Mouse (Mus musculus): ENCODE data around the gene Slc40a1.

Gene Slc40a1

DNA sequence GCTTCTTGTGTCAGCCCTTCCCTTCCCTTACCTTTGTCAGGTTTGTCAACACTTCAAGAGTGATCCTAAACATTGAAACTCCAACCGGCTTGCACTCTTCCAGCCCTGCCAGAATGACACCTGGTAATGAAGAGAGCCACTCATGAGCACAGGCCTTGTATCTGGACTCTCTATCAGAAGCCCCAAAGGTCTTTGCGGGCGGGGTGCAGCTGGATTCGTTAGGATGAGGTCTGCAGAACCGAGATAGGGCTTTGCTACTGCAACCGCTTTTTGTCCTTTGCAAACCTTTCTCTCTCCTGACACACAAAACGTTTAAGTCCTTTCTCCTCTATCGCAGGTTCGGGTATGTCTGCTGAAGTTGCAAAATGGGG lies at the start of gene Slc40a1:
Gene Slc40a1, minus strand, starts transcription at position 131 of the 371 bp plus-strand sequence.
- in situ Hi-C loops (cut with MboI, MseI) = no loop called here

DNA sequence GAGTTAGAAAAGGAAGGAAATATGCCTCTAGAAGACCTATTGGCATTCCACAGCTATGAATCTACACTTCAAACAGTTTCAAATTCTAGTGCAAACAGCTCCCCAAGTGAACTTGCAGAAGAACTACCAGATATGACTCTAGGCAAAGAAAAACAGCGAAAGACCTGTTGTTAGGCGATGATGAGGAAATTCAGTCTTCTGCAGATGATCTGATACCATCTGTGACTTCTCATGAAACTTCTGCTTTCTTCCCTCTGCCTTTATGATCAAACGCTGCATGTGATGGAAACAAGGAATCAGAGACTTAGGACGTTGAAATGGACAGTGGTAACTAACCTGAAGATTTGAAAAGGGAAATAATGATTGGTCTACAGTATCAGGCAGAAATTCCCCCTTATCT lies 45.0 kb upstream of the Slc40a1 start:
- in situ Hi-C loops (cut with MboI, MseI) = no loop called here

- in situ Hi-C loops (cut with MboI, MseI) = no loop called here
Measured at GRCm38 (mm10) chr1:45948988-45949387, 22.7 kb upstream of the Slc40a1 start.

- in situ Hi-C loops (cut with MboI, MseI) = no loop called here
Measured at GRCm38 (mm10) chr1:45947843-45948242, 21.5 kb upstream of the Slc40a1 start.

DNA sequence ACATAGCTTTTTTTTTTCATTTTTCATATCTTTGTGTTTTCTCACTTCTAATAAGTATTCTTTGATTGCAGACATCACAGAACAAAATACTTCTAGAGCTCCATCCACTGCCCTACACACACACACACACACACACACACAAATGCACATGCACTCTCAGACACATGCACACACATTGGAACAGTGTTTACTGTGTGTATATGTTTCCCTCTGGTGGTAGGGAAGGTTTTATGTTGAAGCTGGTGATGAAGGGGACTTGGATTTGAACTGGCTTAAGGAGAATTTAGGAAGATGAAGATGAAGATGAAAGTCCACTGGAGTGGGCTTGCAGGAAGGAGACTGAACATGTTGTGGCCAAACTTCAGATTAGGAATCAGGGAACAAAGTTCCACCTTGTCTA lies 4.8 kb upstream of the Slc40a1 start:
- in situ Hi-C loops (cut with MboI, MseI) = no loop called here

GRCm38 (mm10) chr1:45926911-45927310 lies 588 bp upstream of the Slc40a1 start:
- in situ Hi-C loops (cut with MboI, MseI) = no loop called here

DNA sequence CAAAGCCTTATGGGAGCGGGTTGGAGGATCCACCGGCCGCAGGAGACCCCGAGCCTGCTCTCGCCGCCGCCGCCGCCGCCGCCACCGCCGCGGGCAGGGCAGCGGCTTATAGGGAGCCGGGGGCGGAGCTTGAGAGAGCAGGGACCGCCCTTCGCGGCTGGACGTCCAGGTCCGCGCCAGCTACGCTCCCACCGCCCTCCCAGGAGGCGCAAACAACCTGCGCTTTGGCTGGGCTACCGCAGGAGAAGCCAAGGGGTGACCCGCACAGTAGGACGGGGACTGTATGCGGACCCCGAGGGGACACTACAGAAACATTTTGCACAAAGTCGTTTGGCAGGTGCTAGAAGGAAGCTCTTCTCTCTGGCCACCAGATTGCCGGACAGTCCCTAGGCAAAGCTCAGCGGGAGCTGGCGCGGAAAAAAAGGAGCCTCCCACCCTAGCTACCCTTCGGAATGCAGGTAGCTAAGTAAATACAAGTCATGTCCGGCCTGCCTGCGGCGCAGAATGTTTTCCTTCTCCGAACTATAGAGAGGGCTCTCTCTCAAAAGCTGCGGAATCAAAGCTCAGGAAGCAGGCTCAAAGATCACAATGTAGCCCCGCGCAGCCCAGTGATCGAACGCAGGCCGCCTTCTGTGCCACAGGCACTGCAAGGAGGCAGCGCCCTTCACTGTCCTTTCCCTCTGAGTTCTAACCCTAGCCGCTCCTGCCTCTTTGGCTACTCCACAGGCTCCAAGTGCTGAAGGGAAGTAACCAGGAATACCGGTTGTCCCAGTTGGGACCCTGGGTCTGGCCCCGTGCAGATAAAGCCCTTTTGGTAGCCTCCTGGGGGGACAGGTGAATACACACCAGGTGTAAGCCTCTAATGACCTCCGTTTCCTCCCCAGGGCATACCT lies 577 bp downstream of the Slc40a1 start:
- in situ Hi-C loops (cut with MboI, MseI) = no loop called here

DNA sequence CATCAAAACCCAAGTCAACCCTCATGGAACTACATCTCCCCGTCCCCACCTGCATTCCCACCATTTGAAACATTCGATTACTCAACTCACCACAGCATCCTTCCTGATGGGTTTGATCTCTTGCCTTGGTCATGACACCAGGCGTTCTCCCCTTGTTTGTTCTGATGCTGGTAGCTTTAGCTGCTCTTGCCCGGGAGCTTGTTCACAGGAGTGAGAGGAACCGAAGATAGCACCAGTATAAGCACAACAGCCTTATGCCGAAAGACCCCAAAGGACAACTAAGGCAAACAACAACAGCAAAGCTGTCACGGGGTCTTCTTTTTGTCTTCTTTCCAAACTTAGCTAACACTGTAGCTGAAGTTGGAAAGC lies 1.2 kb downstream of the Slc40a1 start:
- in situ Hi-C loops (cut with MboI, MseI) = no loop called here

DNA sequence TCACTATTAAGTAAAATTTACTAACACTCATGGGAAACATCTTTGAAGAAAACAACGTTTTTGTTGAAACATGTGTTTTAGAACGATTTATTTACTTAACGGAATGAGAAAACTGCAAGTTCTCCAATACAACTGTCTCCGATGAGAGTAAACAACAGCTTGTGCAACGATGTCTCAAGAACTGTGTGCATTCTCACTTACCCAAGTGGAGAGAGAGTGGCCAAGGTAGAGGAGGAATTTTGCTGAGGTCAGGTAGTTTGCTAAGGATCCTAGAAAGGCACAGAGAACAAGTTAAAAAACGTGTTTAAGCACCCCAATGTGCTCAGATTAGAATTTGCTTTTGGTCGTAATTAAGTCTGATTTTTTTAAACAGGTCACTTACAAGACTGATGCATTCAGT lies 1.8 kb downstream of the Slc40a1 start:
- in situ Hi-C loops (cut with MboI, MseI) = no loop called here

DNA sequence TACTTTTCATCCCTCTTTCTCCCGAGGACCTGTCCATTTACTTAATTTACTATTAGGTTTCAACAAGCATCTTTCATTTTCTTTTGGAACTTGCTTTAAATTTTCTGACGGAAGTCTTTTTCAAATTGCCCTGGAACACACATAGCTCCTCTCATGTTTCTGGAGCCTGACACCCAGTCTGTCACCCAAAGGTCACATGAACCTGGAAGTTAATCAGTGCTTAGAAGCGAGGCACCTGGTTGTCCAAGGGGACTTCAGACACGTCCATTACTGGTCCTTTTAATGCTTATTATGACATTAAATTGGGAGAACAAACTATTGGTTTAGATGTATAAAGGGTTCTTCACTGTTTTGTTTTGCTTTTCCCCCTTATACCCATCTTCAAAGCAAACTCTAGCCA lies 3.0 kb downstream of the Slc40a1 start:
- in situ Hi-C loops (cut with MboI, MseI) = no loop called here

GRCm38 (mm10) chr1:45920703-45921102 lies 5.6 kb downstream of the Slc40a1 start:
- in situ Hi-C loops (cut with MboI, MseI) = no loop called here

GRCm38 (mm10) chr1:45919752-45920151 lies 6.6 kb downstream of the Slc40a1 start:
- in situ Hi-C loops (cut with MboI, MseI) = no loop called here

DNA sequence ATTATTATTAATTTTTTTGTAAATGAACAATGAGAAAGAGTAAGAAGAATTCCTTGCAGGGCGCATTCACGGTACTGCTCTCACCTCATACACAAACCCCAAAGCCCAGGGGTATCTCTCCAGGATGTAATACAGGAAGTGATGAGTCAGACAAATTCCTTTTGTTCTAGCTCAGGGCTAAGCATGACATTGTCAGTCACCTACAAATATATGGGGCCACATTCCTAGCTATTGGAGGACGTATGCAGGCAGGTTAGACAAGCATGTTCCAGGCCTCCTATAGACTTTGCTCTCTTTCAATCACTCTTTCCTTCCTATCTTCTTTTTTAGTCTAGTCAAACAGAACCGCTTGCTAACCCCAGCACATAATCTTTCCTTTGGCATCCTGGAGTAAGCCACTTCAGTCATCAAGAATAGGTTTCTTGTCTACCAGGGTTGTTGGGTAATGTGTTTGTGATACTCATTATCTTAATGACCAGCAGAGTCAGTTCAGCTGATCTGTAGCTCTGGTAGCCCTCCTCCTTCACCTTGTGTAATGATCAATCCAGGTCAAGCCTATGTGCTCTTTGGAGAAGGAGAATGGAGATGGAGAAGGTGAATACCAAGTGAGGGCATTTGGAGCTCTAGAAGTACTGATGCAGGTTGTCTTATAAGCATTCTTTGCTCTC lies 9.1 kb downstream of the Slc40a1 start:
- in situ Hi-C loops (cut with MboI, MseI) = no loop called here

GRCm38 (mm10) chr1:45916174-45916573 lies 10.1 kb downstream of the Slc40a1 start:
- in situ Hi-C loops (cut with MboI, MseI) = no loop called here

GRCm38 (mm10) chr1:45914236-45914635 lies 12.1 kb downstream of the Slc40a1 start:
- in situ Hi-C loops (cut with MboI, MseI) = no loop called here

DNA sequence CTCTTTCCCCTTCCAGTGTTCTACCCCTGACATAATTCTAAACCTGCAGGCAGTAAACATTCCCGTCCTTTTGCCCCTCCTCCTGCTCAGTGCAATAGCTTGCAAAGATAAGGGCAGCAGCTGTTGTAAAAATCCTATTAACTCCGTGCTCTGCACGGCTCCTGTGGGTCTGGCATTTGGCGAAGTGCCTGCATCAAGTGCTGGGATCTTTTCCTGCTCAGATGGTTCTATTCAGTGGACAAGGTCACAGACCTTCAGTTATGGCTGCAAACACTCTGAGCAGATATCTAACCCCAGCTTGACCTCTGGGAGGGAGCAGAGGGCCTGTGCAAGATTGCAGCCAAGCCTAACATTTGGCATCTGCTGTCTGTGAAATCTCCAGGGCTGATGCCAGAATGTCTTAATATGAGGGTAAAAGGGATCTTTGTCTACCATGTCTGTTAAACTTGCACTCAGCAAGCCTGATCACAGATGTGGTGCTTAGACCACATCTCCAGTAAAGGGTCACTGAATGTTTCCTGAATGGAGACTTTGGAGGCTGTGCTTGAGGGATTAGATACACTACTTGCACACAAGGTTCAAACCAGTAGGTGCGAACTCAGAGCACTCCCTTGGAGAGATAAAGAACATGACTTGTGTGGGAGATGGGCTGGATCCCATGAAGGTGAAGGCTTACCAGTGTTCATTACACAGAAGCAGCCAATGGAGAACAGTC lies 21.1 kb downstream of the Slc40a1 start:
- in situ Hi-C loops (cut with MboI, MseI) = no loop called here

GRCm38 (mm10) chr1:45904161-45904560 lies 22.2 kb downstream of the Slc40a1 start:
- in situ Hi-C loops (cut with MboI, MseI) = no loop called here

DNA sequence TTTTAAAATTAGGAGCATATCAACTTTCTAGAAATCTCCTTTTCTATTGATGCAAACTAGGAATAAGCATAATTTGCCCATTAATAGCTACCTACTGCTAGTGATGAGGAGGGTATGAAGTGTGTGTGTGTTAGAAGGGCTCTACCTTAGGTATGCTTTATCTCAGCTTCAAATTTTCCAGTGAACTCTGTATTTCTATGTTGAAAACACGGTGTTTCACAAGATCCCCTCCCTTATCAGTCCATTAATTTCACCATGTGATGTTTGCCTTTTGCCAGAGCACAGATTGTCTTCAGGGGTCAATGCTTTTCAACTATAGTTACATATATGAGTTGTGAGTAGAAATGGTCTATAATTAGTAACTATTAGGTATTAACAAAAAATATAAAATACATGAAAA lies 28.3 kb downstream of the Slc40a1 start:
- in situ Hi-C loops (cut with MboI, MseI) = no loop called here

DNA sequence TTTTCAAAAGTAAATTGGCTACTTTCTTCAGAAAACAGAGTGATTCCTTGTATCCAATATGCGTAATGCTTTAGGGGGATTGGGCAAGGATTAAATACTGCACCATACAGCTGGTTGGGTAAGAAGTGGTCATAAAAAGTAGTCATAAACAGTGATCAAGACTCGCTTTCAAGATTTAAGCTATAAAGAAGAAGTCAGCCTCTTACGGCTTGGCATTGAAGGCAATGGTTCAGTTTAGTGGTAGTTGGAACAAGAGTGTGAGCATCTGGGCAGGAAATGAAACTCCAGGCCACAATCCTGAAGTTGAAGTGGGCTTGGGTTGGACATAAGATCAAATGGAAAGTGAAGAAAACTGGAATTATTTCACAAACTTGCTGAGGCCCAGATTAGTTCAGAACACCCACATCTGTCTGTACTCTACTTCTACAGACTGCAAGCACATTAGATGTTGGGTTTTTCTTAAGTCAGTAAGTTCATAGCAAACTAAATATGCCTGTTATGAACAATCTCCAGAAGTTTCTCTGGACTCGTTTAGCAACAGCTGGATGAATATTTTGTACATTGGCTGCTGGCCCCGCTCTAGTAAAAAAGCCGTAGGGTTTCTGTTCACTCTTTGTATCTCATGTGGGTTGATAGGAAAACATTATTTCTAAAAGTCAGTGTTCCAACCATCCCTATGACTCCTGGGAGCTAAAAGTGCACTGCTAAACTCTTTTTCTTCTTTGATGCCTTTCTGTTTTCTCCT lies 32.0 kb downstream of the Slc40a1 start:
- in situ Hi-C loops (cut with MboI, MseI) = no loop called here

- in situ Hi-C loops (cut with MboI, MseI) = no loop called here
Measured at GRCm38 (mm10) chr1:45891986-45892385, 34.3 kb downstream of the Slc40a1 start.

- in situ Hi-C loops (cut with MboI, MseI) = no loop called here
Measured at GRCm38 (mm10) chr1:45890173-45890572, 36.1 kb downstream of the Slc40a1 start, which contains the start of gene Gm5269. TSS of gene Gm5269 (minus strand) at chr1:45890273.

DNA sequence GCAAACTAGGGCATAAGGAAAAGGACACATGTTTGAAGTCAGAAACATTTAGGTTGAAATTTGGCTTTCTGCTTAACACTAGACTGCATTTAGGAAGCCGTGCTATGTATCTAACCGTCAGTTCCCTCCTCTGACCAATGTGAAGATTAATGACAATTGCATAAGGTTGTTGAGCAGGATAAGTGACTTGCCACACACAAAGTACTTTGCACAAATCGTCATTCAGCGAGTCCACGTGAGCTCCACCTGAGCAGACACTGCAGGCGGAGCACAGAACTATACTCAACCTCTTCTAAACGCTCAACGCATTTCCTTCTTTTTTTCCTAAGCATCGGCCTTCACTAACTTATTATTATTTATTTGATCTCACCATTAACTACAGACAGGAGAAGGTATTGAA lies 39.5 kb downstream of the Slc40a1 start:
- in situ Hi-C loops (cut with MboI, MseI) = no loop called here
